Comparison of ENCODE assay signal across 23 mouse cellular contexts in genomic region chr14:62496501-62496900, GRCm38 (mm10). TPM values are rescaled to one million over a fixed set of nuclear protein-coding genes. Genes with fewer than 3 reads are reported as not detected.
DNase-seq lines count a peak whose midpoint lies in the region; ATAC-seq lines count a peak whose summit lies in the region.
"Had no signal": no experiment of that assay in that cellular context is flagged by ENCODE, and none has a peak within 500 bp of the region (broad histone marks: within the 10 kb centered on the region; RNA-seq: fewer than 3 reads in every experiment).

No protein-coding gene starts in this region.

- 0 out of 2 replicates have a peak overlapping the region, but pooled peaks have one; percentile 46 for H3K27ac ChIP-seq in brown adipose tissue, adult 24 weeks (replicated peaks; ENCODE audit: low read depth, low read length)
- H3K27ac ChIP-seq: embryonic facial prominence, embryonic 10.5 days; embryonic facial prominence, embryonic 12.5 days; forebrain, embryonic 10.5 days; forebrain, embryonic 12.5 days had no signal

- peak; percentile 25 to 29 for DNase-seq in heart, adult 18-20 months
- DNase-seq in heart, postnatal 10 days, result no peak
- peak; percentile 11 to 21 for DNase-seq in heart, adult 9 months (ENCODE audit: low spot score in 2 of 2)
- DNase-seq in heart, postnatal 14 days, result no peak
- DNase-seq: adrenal gland, adult 2 months; adrenal gland, postnatal 10 days; adrenal gland, postnatal 25 days; cerebellum, adult 11-12 months; cerebellum, adult 2 months; cerebellum, adult 9-10 months; cerebellum, postnatal 10 days; cerebellum, postnatal 25 days had no signal

- H3K4me3 ChIP-seq in brown adipose tissue, adult 24 weeks (ENCODE audit: insufficient read depth, low read depth, low read length), result no peak overlapping the region
- H3K4me3 ChIP-seq: embryonic facial prominence, embryonic 10.5 days; embryonic facial prominence, embryonic 12.5 days; forebrain, embryonic 10.5 days; forebrain, embryonic 12.5 days had no signal

- ATAC-seq in erythroid progenitor cell, adult 5-6 weeks (replicated peaks; ENCODE audit: low FRiP score, poor library complexity, severe bottlenecking), result no peak
- ATAC-seq: forebrain, embryonic 14.5 days; forebrain, embryonic 16.5 days had no signal

- intact Hi-C loops in heart, postnatal 10 days (cut with DNase I), result loop anchor here (5.0 kb wide), 1 partner anchor 56 kb away; no protein-coding TSS in a partner anchor
- intact Hi-C loops in heart, postnatal 14 days (cut with DNase I), result no loop called here

- H3K4me1 ChIP-seq in brown adipose tissue, adult 24 weeks (ENCODE audit: control insufficient read depth, insufficient read depth, insufficient read length, low read length), result no peaks in the 10 kb centered on the region
- H3K4me1 ChIP-seq: embryonic facial prominence, embryonic 10.5 days; embryonic facial prominence, embryonic 12.5 days; forebrain, embryonic 10.5 days had no signal

RNA-seq across cellular contexts. Expression of gene Gucy1b2, which starts 40.4 kb away (rescaled TPM):
- under 1 TPM in 1 of 2 experiments, not detected in 1; 0.15 TPM for total RNA-seq in heart, adult 18-20 months (2021)
- not detected for total RNA-seq in heart, postnatal 10 days (2021)
- not detected for total RNA-seq in heart, postnatal 14 days (2021)
- polyA plus RNA-seq in brown adipose tissue, adult 24 weeks (2012; ENCODE audit: insufficient read depth, insufficient read length, missing spikeins), result not detected in 2 replicates
- not detected in 2 replicates for total RNA-seq in erythroid progenitor cell, adult 5-6 weeks (2015; ENCODE audit: low replicate concordance)
- total RNA-seq in erythroid progenitor cell, adult 5-6 weeks (2017; ENCODE audit: low replicate concordance), result not detected in 2 replicates
- total RNA-seq: ES-E14, MEL had no signal
- polyA plus RNA-seq: C2C12; embryonic facial prominence, embryonic 10.5 days had no signal

RNA-seq across cellular contexts. Expression of gene Fam124a, which starts 59.0 kb away (rescaled TPM):
- 1 to 10 TPM; 3.8 to 3.9 TPM for total RNA-seq in heart, adult 18-20 months (2021)
- total RNA-seq in heart, postnatal 10 days (2021), result 1 to 10 TPM; 4.5 to 4.6 TPM
- 1 to 10 TPM; 3.6 to 4.3 TPM for total RNA-seq in heart, postnatal 14 days (2021)
- polyA plus RNA-seq in brown adipose tissue, adult 24 weeks (2012; ENCODE audit: insufficient read depth, insufficient read length, missing spikeins), result 3.4 TPM in 2 replicates
- not detected in 2 replicates for total RNA-seq in erythroid progenitor cell, adult 5-6 weeks (2015; ENCODE audit: low replicate concordance)
- not detected in 2 replicates for total RNA-seq in erythroid progenitor cell, adult 5-6 weeks (2017; ENCODE audit: low replicate concordance)
- total RNA-seq: MEL had no signal

Comparison
In these comparisons a context has a peak if more than half of its experiments do, and no peak if none do; other contexts are left out.
1. DNase-seq: peak in heart, adult 18-20 months (2 of 2) and heart, adult 9 months (2 of 2); none in heart, postnatal 10 days (0 of 2) and heart, postnatal 14 days (0 of 2).
2. RNA of gene Fam124a, which starts 59.0 kb away (total RNA-seq): 4.5 to 4.6 TPM in heart, postnatal 10 days, 3.6 to 4.3 TPM in heart, postnatal 14 days and 3.8 to 3.9 TPM in heart, adult 18-20 months; not detected in erythroid progenitor cell, adult 5-6 weeks; every median in the first group is over 4 times any median in the second.